Mouse (Mus musculus): ENCODE data around the gene Shtn1. TPM values are rescaled to one million over a fixed set of nuclear protein-coding genes. Genes with fewer than 3 reads are reported as not detected.
A peak's percentile ranks its signal among the peaks of the same experiment; 100 is the strongest.

Shtn1 gene
- polyA plus RNA-seq, 1 experiment from 2014 or later, result 1.3 TPM

- no peak overlapping the region for H3K27ac ChIP-seq
- H3K4me1 ChIP-seq (replicated peaks), result peaks cover 28% of the 10 kb centered on the region
- no peaks in the 10 kb centered on the region for H3K9me3 ChIP-seq
- H3K27me3 ChIP-seq (ENCODE audit: insufficient read depth, poor library complexity, severe bottlenecking), result peaks cover 95% of the 10 kb centered on the region
- H3K4me3 ChIP-seq, result 0 out of 2 replicates have a peak overlapping the region, but pooled peaks have one; percentile 18
- 21% methylated on average over 9 of the region's 9 CpGs for WGBS
- H3K36me3 ChIP-seq, result no peaks in the 10 kb centered on the region
- peak; percentile 26 for DNase-seq (ENCODE audit: low spot score)
Observed at GRCm38 (mm10) chr19:58981571-58981970, 94.3 kb downstream of the Shtn1 start.

- no peak overlapping the region for H3K4me3 ChIP-seq
- H3K9me3 ChIP-seq, result no peaks in the 10 kb centered on the region
- no peak overlapping the region for H3K27ac ChIP-seq
- WGBS, result 64% methylated on average over 5 of the region's 5 CpGs
- DNase-seq (ENCODE audit: low spot score), result no peak
- peaks cover 97% of the 10 kb centered on the region for H3K27me3 ChIP-seq (ENCODE audit: insufficient read depth, poor library complexity, severe bottlenecking)
- no peaks in the 10 kb centered on the region for H3K36me3 ChIP-seq
- peaks cover 32% of the 10 kb centered on the region for H3K4me1 ChIP-seq (replicated peaks)
Observed at GRCm38 (mm10) chr19:58980056-58980440, 95.9 kb downstream of the Shtn1 start.

- no peak for DNase-seq (ENCODE audit: low spot score)
- Histone ChIP-seq H3K9me3 (no peaks in the 10 kb centered on the region), H3K27ac (no peak overlapping the region), H3K27me3 (ENCODE audit: insufficient read depth, poor library complexity, severe bottlenecking) (peaks cover 97% of the 10 kb centered on the region), H3K36me3 (no peaks in the 10 kb centered on the region), H3K4me1 (replicated peaks) (peaks cover 32% of the 10 kb centered on the region), H3K4me3 (no peak overlapping the region)
- 40% methylated on average over 13 of the region's 13 CpGs for WGBS
Observed at GRCm38 (mm10) chr19:58979436-58980055, 96.4 kb downstream of the Shtn1 start.

- WGBS, result 66% methylated on average over 11 of the region's 11 CpGs
- H3K4me3 ChIP-seq, result no peak overlapping the region
- peaks cover 96% of the 10 kb centered on the region for H3K27me3 ChIP-seq (ENCODE audit: insufficient read depth, poor library complexity, severe bottlenecking)
- H3K9me3 ChIP-seq, result no peaks in the 10 kb centered on the region
- H3K36me3 ChIP-seq, result no peaks in the 10 kb centered on the region
- DNase-seq (ENCODE audit: low spot score), result no peak
- H3K27ac ChIP-seq, result peak overlapping the region; percentile 35; the same call in 1 of the 2 replicates
- H3K4me1 ChIP-seq (replicated peaks), result peaks cover 32% of the 10 kb centered on the region
Observed at GRCm38 (mm10) chr19:58978401-58979171, 97.3 kb downstream of the Shtn1 start.

GRCm38 (mm10) chr19:58975216-58975863 is 100.6 kb downstream of the Shtn1 start:
- no peak overlapping the region for H3K27ac ChIP-seq
- DNase-seq (ENCODE audit: low spot score), result no peak
- H3K4me3 ChIP-seq, result no peak overlapping the region
- H3K36me3 ChIP-seq, result no peaks in the 10 kb centered on the region
- 75% methylated on average over 11 of the region's 11 CpGs for WGBS
- H3K9me3 ChIP-seq, result no peaks in the 10 kb centered on the region
- H3K4me1 ChIP-seq (replicated peaks), result peaks cover 24% of the 10 kb centered on the region
- H3K27me3 ChIP-seq (ENCODE audit: insufficient read depth, poor library complexity, severe bottlenecking), result peaks cover 97% of the 10 kb centered on the region

GRCm38 (mm10) chr19:58974126-58974525 is 101.8 kb downstream of the Shtn1 start:
- no peaks in the 10 kb centered on the region for H3K36me3 ChIP-seq
- H3K27ac ChIP-seq, result no peak overlapping the region
- no peak for DNase-seq (ENCODE audit: low spot score)
- peaks cover 99% of the 10 kb centered on the region for H3K27me3 ChIP-seq (ENCODE audit: insufficient read depth, poor library complexity, severe bottlenecking)
- H3K4me1 ChIP-seq (replicated peaks), result peaks cover 17% of the 10 kb centered on the region
- H3K9me3 ChIP-seq, result no peaks in the 10 kb centered on the region
- WGBS, result 78% methylated on average over 8 of the region's 8 CpGs
- no peak overlapping the region for H3K4me3 ChIP-seq

GRCm38 (mm10) chr19:58970826-58971225 is 105.1 kb downstream of the Shtn1 start:
- Histone ChIP-seq H3K9me3 (no peaks in the 10 kb centered on the region), H3K36me3 (no peaks in the 10 kb centered on the region), H3K27me3 (ENCODE audit: insufficient read depth, poor library complexity, severe bottlenecking) (peaks cover 98% of the 10 kb centered on the region), H3K4me3 (no peak overlapping the region), H3K27ac (no peak overlapping the region), H3K4me1 (replicated peaks) (peaks cover 28% of the 10 kb centered on the region)
- no peak for DNase-seq (ENCODE audit: low spot score)
- WGBS, result 83% methylated on average over 13 of the region's 13 CpGs

GRCm38 (mm10) chr19:58968731-58969506 is 107.0 kb downstream of the Shtn1 start:
- 25% methylated on average over 15 of the region's 15 CpGs for WGBS
- DNase-seq (ENCODE audit: low spot score), result peak; percentile 37
- Histone ChIP-seq H3K27me3 (ENCODE audit: insufficient read depth, poor library complexity, severe bottlenecking) (peaks cover 96% of the 10 kb centered on the region), H3K9me3 (no peaks in the 10 kb centered on the region), H3K27ac (no peak overlapping the region), H3K4me1 (replicated peaks) (peaks cover 24% of the 10 kb centered on the region), H3K4me3 (peak overlapping the region; percentile 20), H3K36me3 (no peaks in the 10 kb centered on the region)

GRCm38 (mm10) chr19:58963011-58963410 is 112.9 kb downstream of the Shtn1 start:
- Histone ChIP-seq H3K36me3 (no peaks in the 10 kb centered on the region), H3K4me1 (replicated peaks) (peaks cover 7% of the 10 kb centered on the region), H3K27ac (no peak overlapping the region), H3K4me3 (no peak overlapping the region), H3K9me3 (no peaks in the 10 kb centered on the region), H3K27me3 (ENCODE audit: insufficient read depth, poor library complexity, severe bottlenecking) (peaks cover 80% of the 10 kb centered on the region)
- DNase-seq (ENCODE audit: low spot score), result no peak
- 83% methylated on average over 8 of the region's 8 CpGs for WGBS

GRCm38 (mm10) chr19:58954779-58955178 is 121.1 kb downstream of the Shtn1 start:
- WGBS, result 91% methylated on average over 8 of the region's 8 CpGs
- H3K4me3 ChIP-seq, result no peak overlapping the region
- peaks cover 67% of the 10 kb centered on the region for H3K27me3 ChIP-seq (ENCODE audit: insufficient read depth, poor library complexity, severe bottlenecking)
- H3K4me1 ChIP-seq (replicated peaks), result no peaks in the 10 kb centered on the region
- no peak overlapping the region for H3K27ac ChIP-seq
- H3K36me3 ChIP-seq, result no peaks in the 10 kb centered on the region
- no peaks in the 10 kb centered on the region for H3K9me3 ChIP-seq
- DNase-seq (ENCODE audit: low spot score), result no peak

GRCm38 (mm10) chr19:58952236-58952635 is 123.7 kb downstream of the Shtn1 start:
- Histone ChIP-seq H3K36me3 (no peaks in the 10 kb centered on the region), H3K9me3 (no peaks in the 10 kb centered on the region), H3K4me1 (replicated peaks) (no peaks in the 10 kb centered on the region), H3K27ac (no peak overlapping the region), H3K27me3 (ENCODE audit: insufficient read depth, poor library complexity, severe bottlenecking) (peaks cover 65% of the 10 kb centered on the region), H3K4me3 (no peak overlapping the region)
- DNase-seq (ENCODE audit: low spot score), result no peak
- WGBS, result 82% methylated on average over 12 of the region's 13 CpGs

GRCm38 (mm10) chr19:58951521-58951920 is 124.4 kb downstream of the Shtn1 start:
- no peaks in the 10 kb centered on the region for H3K9me3 ChIP-seq
- peaks cover 72% of the 10 kb centered on the region for H3K27me3 ChIP-seq (ENCODE audit: insufficient read depth, poor library complexity, severe bottlenecking)
- WGBS, result 92% methylated on average over 3 of the region's 3 CpGs
- H3K27ac ChIP-seq, result no peak overlapping the region
- H3K36me3 ChIP-seq, result no peaks in the 10 kb centered on the region
- H3K4me1 ChIP-seq (replicated peaks), result no peaks in the 10 kb centered on the region
- no peak overlapping the region for H3K4me3 ChIP-seq
- DNase-seq (ENCODE audit: low spot score), result no peak
